Mouse (Mus musculus): ENCODE measurements around the gene Usp39.

- TF ChIP-seq CTCF (IDR thresholded peaks at IDR 0.05; ENCODE audit: low read depth, low read length) (no peak), POLR2A (IDR thresholded peaks at IDR 0.05; ENCODE audit: borderline replicate concordance, low read depth, low read length) (no peak)
Measured at GRCm38 (mm10) chr6:72346261-72346660, 1.3 kb upstream of the Usp39 start.
